Mouse (Mus musculus) induced T-regulatory cell, adult 2 months (primary cell): ENCODE measurements around the gene Dpp4.

ENCODE experiments used
- DNase-seq: peaks from one replicate; pipeline ENCODE4 v3.0.0-alpha.2; 2012; ENCODE audit warnings: low read depth

Gene Dpp4

GRCm38 (mm10) chr2:62412081-62412821, at the start of gene Dpp4:
Gene Dpp4 (minus strand): TSS chr2:62412231.
- DNase-seq: no peak

- DNase-seq: peak; percentile 67
These were observed 48.9 kb upstream of the Dpp4 start for GRCm38 (mm10) chr2:62460815-62461450.

GRCm38 (mm10) chr2:62460231-62460710, 48.2 kb upstream of the Dpp4 start:
- no peak for DNase-seq

GRCm38 (mm10) chr2:62459241-62460174, 47.5 kb upstream of the Dpp4 start:
- DNase-seq: peak; percentile 68

- DNase-seq: peak; percentile 78
These were observed 46.0 kb upstream of the Dpp4 start for GRCm38 (mm10) chr2:62458070-62458469.

- DNase-seq: no peak
These were observed 43.0 kb upstream of the Dpp4 start for GRCm38 (mm10) chr2:62454991-62455390.

GRCm38 (mm10) chr2:62454033-62454432, 42.0 kb upstream of the Dpp4 start:
- DNase-seq: no peak

GRCm38 (mm10) chr2:62450364-62450763, 38.3 kb upstream of the Dpp4 start:
- no peak for DNase-seq

GRCm38 (mm10) chr2:62449692-62450346, 37.8 kb upstream of the Dpp4 start:
- DNase-seq: no peak

GRCm38 (mm10) chr2:62440802-62441544, 28.9 kb upstream of the Dpp4 start:
- peak; percentile 75 for DNase-seq

GRCm38 (mm10) chr2:62440083-62440482, 28.1 kb upstream of the Dpp4 start:
- no peak for DNase-seq

GRCm38 (mm10) chr2:62431245-62431795, 19.3 kb upstream of the Dpp4 start:
- DNase-seq: no peak

GRCm38 (mm10) chr2:62425941-62426340, 13.9 kb upstream of the Dpp4 start:
- no peak for DNase-seq

GRCm38 (mm10) chr2:62423343-62423776, 11.3 kb upstream of the Dpp4 start:
- no peak for DNase-seq

GRCm38 (mm10) chr2:62422515-62423342, 10.7 kb upstream of the Dpp4 start:
- DNase-seq: no peak

- DNase-seq: no peak
These were observed 9.2 kb upstream of the Dpp4 start for GRCm38 (mm10) chr2:62421229-62421628.

GRCm38 (mm10) chr2:62420045-62420444, 8.0 kb upstream of the Dpp4 start:
- no peak for DNase-seq

- DNase-seq: no peak
These were observed 5.2 kb upstream of the Dpp4 start for GRCm38 (mm10) chr2:62417233-62417632.

- peak; percentile 75 for DNase-seq
These were observed 585 bp downstream of the Dpp4 start for GRCm38 (mm10) chr2:62411211-62412080.
